Mouse (Mus musculus) embryonic facial prominence, embryonic 14.5 days (tissue): ENCODE data around the gene Col9a2. TPM values are rescaled to one million over a fixed set of nuclear protein-coding genes. Genes with fewer than 3 reads are reported as not detected.
A peak's percentile ranks its signal among the peaks of the same experiment; 100 is the strongest.

Experiments used
- ATAC-seq: fragments of 200-750 bp; cut with Nextera tagmentation; 2 replicates; pipeline ENCODE4 v1.8.0; 2017; ENCODE audit warnings: low read depth, moderate number of reproducible peaks, moderate TSS enrichment
- DNase-seq: peaks from one replicate; pipeline ENCODE4 v3.0.0-alpha.2; 2015; ENCODE audit warnings: low spot score
- H3K27ac ChIP-seq: fragments of 300-500 bp; sonication (generic); replicated peaks from 2 replicates; pipeline ENCODE4 v1.5.1; 2014; ENCODE audit warnings: low read depth, mild to moderate bottlenecking, low read length, moderate library complexity
- H3K27me3 ChIP-seq: fragments of 300-500 bp; sonication (generic); replicated peaks from 2 replicates; pipeline ENCODE4 v1.6.1; 2014; ENCODE audit warnings: low read length; ENCODE audit not compliant: control insufficient read depth, insufficient read depth
- H3K36me3 ChIP-seq: fragments of 300-500 bp; sonication (generic); 2 replicates; pipeline ENCODE4 v1.6.1; 2014; ENCODE audit warnings: low read length, mixed read lengths; ENCODE audit not compliant: control insufficient read depth, insufficient read depth
- H3K4me1 ChIP-seq: fragments of 300-500 bp; sonication (generic); 2 replicates; pipeline ENCODE4 v1.6.1; 2014; ENCODE audit warnings: antibody characterized with exemption, low read length; ENCODE audit not compliant: control insufficient read depth, insufficient read depth
- H3K4me2 ChIP-seq: fragments of 300-500 bp; sonication (generic); 2 replicates; pipeline ENCODE4 v1.6.1; 2014; ENCODE audit warnings: low read depth, mild to moderate bottlenecking, low read length, moderate library complexity, mixed read lengths
- H3K4me3 ChIP-seq: fragments of 300-500 bp; sonication (generic); 2 replicates; pipeline ENCODE4 v1.5.1; 2014; ENCODE audit warnings: low read depth, mild to moderate bottlenecking, low read length
- H3K9ac ChIP-seq: fragments of 300-500 bp; sonication (generic); 2 replicates; pipeline ENCODE4 v1.6.1; 2014; ENCODE audit warnings: low read depth, mild to moderate bottlenecking, low read length, moderate library complexity, mixed read lengths
- H3K9me3 ChIP-seq: fragments of 300-500 bp; sonication (generic); 2 replicates; pipeline ENCODE4 v1.6.1; 2016; ENCODE audit warnings: low read length; ENCODE audit not compliant: control insufficient read depth
- WGBS: fragments of 180-500 bp; shearing (Covaris S2); extraction: QIAGEN DNeasy Blood & Tissue Kit; methylation state at CpG from one replicate; pipeline ENCODE4 v1.1.7; 2014; 5-methylcytosine and 5-hydroxymethylcytosine counted together
- polyA plus RNA-seq: library from polyadenylated mRNA; unstranded; fragments of >200 nt; fragmentation: Nextera tagmentation; extraction: Ambion mirVana; gene quantifications from 2 replicates; pipeline ENCODE4 v1.2.1, GENCODE M21; 2014

Col9a2 gene
- polyA plus RNA-seq, 1 experiment from 2014 or later: 46.4 TPM

GRCm38 (mm10) chr4:121004679-121005078, 34.5 kb upstream of the Col9a2 start:
- 69% methylated on average over 4 of the region's 4 CpGs for WGBS
- Histone ChIP-seq H3K9me3 (no peaks in the 10 kb centered on the region), H3K4me3 (no peak overlapping the region), H3K36me3 (no peaks in the 10 kb centered on the region), H3K27me3 (no peaks in the 10 kb centered on the region), H3K9ac (no peak overlapping the region), H3K4me2 (no peak overlapping the region), H3K27ac (no peak overlapping the region), H3K4me1 (peaks cover 17% of the 10 kb centered on the region)
- DNase-seq: no peak
- ATAC-seq: no peak

GRCm38 (mm10) chr4:121007006-121007405, 32.2 kb upstream of the Col9a2 start:
- Histone ChIP-seq H3K27ac (no peak overlapping the region), H3K36me3 (no peaks in the 10 kb centered on the region), H3K4me2 (no peak overlapping the region), H3K4me3 (no peak overlapping the region), H3K27me3 (no peaks in the 10 kb centered on the region), H3K4me1 (peaks cover 19% of the 10 kb centered on the region), H3K9ac (no peak overlapping the region), H3K9me3 (no peaks in the 10 kb centered on the region)
- no peak for DNase-seq
- no peak for ATAC-seq

DNA sequence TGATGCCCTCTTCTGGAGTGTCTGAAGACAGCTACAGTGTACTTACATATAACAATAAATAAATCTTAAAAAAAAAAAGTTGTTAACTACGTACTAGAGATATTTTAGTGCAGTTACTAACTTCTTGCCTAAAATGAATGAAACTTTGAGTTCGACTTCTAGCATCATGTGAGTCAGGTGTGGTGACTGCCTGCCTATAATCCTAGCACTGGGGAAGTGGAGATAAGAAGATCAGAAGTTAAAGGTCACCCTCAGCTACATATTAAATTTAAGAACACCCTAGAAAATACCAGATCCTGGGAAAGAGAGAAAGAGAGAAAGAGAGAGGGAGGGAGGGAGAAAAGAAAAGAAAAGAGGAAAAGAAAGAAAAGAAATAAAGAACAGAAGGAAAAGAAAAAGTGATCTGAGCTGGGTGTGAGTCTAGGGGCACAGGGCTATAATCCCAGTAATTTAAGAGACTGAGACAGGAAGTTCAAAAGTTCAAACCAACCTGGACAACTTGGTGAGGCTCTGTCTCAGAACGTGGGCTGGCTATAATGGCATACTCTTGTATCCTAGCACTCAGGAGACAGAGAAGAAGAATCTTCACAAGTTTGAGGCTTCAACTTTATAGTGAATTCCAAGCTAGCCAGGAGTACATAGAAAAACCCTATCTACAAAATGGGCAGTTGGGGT, 31.0 kb upstream of the Col9a2 start:
- Histone ChIP-seq H3K4me3 (no peak overlapping the region), H3K4me2 (no peak overlapping the region), H3K4me1 (peaks cover 12% of the 10 kb centered on the region; the same call in 1 of the 2 replicates), H3K27me3 (no peaks in the 10 kb centered on the region), H3K9me3 (no peaks in the 10 kb centered on the region), H3K9ac (no peak overlapping the region), H3K36me3 (no peaks in the 10 kb centered on the region), H3K27ac (no peak overlapping the region)
- no peak for ATAC-seq
- 61% methylated on average over 3 of the region's 3 CpGs for WGBS
- no peak for DNase-seq

- no peaks in the 10 kb centered on the region for H3K9me3 ChIP-seq
- DNase-seq (no peak), ATAC-seq (no peak)
- no peaks in the 10 kb centered on the region for H3K36me3 ChIP-seq
- H3K27me3 ChIP-seq: no peaks in the 10 kb centered on the region
- H3K4me2 ChIP-seq: no peak overlapping the region
- no peak overlapping the region for H3K4me3 ChIP-seq
- 90% methylated on average over 5 of the region's 5 CpGs for WGBS
- no peak overlapping the region for H3K27ac ChIP-seq
- H3K4me1 ChIP-seq: peaks cover 4% of the 10 kb centered on the region; the same call in 1 of the 2 replicates
- no peak overlapping the region for H3K9ac ChIP-seq
These were observed 30.0 kb upstream of the Col9a2 start for GRCm38 (mm10) chr4:121009151-121009550.

- WGBS: 82% methylated on average over 11 of the region's 11 CpGs
- Histone ChIP-seq H3K36me3 (no peaks in the 10 kb centered on the region), H3K4me2 (no peak overlapping the region), H3K27ac (no peak overlapping the region), H3K4me1 (peaks cover 9% of the 10 kb centered on the region), H3K9ac (no peak overlapping the region), H3K4me3 (no peak overlapping the region), H3K27me3 (no peaks in the 10 kb centered on the region), H3K9me3 (no peaks in the 10 kb centered on the region)
- DNase-seq (no peak), ATAC-seq (no peak)
These were observed 28.2 kb upstream of the Col9a2 start for GRCm38 (mm10) chr4:121010770-121011549.

DNA sequence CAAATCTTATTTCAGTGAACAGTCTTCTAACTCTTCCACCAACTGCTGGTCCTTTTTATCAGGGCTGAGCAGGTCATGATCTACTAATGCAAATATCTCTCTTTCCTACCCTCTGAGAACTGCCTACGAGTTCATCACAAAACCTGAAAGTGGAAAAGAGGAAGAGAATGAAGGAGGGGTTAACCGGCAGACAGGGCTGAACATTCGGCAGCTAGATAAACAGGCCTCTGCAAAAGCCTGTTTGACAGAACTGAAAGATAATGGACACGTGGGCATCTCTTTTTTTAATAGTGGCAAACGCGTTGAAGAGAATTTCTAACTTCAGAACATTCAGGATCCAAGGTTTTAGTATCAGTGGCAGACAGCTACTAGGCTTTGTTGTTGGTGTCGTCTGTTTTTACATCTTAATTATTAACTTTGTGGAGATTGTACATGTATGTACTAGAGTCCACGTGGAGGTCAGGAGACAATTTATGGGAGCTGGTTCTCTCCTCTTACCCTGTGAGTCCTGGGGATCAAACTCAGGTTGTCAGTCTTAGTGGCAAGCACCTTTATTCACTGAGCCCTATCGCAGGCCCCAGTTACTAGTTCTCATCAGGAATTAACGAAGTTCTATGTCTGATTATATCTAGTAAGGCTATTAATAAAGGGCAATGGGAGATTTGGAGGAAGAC, 24.5 kb upstream of the Col9a2 start:
- Histone ChIP-seq H3K36me3 (no peaks in the 10 kb centered on the region), H3K4me1 (peaks cover 11% of the 10 kb centered on the region), H3K9me3 (no peaks in the 10 kb centered on the region), H3K4me2 (peak overlapping the region; percentile 72; the same call in 1 of the 2 replicates), H3K9ac (no peak overlapping the region), H3K4me3 (no peak overlapping the region), H3K27me3 (no peaks in the 10 kb centered on the region), H3K27ac (no peak overlapping the region)
- ATAC-seq (no peak), DNase-seq (no peak)
- WGBS: 77% methylated on average over 10 of the region's 10 CpGs

DNA sequence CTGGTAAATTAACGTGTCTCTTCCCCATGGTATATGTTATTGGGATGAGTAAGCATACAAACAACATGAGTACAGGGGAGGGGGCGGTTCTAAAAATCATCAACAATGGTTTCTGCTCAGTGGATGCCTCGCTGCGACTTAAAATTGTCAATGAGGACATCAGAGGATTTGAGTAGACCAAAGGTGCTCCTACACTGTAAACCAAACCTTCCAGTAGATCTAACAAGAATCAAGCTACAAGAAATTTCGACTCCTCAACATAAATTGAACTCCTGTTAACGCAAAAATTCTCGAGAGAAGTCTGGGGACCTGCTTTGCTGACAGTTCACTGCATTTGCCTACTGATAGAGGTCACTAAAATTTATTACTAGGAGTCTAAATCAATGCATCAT, 23.9 kb upstream of the Col9a2 start:
- no peak overlapping the region for H3K27ac ChIP-seq
- H3K9ac ChIP-seq: no peak overlapping the region
- 87% methylated on average over 7 of the region's 7 CpGs for WGBS
- H3K4me2 ChIP-seq: peak overlapping the region; percentile 72; the same call in 1 of the 2 replicates
- no peak overlapping the region for H3K4me3 ChIP-seq
- ATAC-seq (no peak), DNase-seq (no peak)
- peaks cover 11% of the 10 kb centered on the region for H3K4me1 ChIP-seq
- H3K9me3 ChIP-seq: no peaks in the 10 kb centered on the region
- H3K27me3 ChIP-seq: no peaks in the 10 kb centered on the region
- H3K36me3 ChIP-seq: no peaks in the 10 kb centered on the region

- WGBS: 10% methylated on average over 18 of the region's 40 CpGs
- Histone ChIP-seq H3K4me1 (peaks cover 11% of the 10 kb centered on the region), H3K27ac (no peak overlapping the region), H3K27me3 (no peaks in the 10 kb centered on the region), H3K9ac (peak overlapping the region; percentile 82), H3K9me3 (no peaks in the 10 kb centered on the region), H3K4me2 (peak overlapping the region; percentile 72), H3K4me3 (peak overlapping the region; percentile 66), H3K36me3 (no peaks in the 10 kb centered on the region)
- peak; percentile 0; the same call in 1 of the 2 replicates for ATAC-seq
- DNase-seq: no peak
These were observed 22.9 kb upstream of the Col9a2 start for GRCm38 (mm10) chr4:121016021-121016898.
